Mouse (Mus musculus) skeletal muscle tissue, adult 2 months (tissue): ENCODE data around the gene Plaur.
"Not testable (repeated sequence)": the region's sequence is repeated elsewhere in the genome, so short reads cannot be mapped to it uniquely, and the experiment has no call there.

ENCODE experiments used
- DNase-seq: peaks from one replicate; pipeline ENCODE4 v3.0.0-alpha.2; 2012; ENCODE audit warnings: low read depth, low spot score

Plaur gene

DNA sequence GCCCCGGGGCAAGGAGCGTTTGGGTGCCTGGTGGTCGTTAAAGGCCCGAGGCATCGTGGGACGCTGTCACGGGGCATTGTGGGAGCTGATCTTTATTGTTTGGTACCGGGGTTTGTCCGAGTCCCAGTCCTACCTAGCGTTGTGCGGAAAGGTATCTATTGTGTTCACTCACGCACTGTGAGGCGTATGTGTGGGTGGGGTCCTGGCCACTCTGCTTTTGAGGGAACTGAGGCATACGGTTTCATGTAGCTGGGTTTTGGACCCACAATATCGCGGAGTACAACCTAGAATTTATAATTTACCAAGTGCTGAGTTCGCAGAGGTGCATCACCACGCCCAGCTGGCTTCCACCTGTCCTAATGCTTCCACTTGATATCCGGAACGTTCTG is 45.4 kb downstream of the Plaur start:
- DNase-seq = no peak

DNA sequence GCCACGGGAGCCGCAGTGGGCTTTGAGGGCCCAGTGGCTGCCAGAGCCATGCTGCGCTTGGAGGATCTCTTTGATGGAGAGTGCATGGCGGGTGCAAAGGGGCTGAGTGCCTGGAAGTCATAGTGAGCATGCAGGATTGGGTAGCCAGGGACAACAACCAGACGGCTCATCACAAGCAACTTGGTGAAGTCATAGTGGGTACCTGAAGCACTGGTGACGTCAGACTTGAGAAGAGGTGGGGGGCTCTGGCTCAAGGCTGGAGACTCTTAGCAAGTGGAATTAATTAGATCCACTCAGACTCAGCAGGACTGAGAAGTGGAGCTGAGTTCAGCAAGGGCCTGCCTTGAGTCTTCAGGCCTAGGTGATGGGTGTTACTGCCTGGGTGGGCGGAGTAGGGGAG is 50.1 kb downstream of the Plaur start, which contains the start of gene AC161166.1:
AC161166.1 (minus strand) TSS at position 101 of the 400 bp plus-strand sequence.
- no peak for DNase-seq

DNA sequence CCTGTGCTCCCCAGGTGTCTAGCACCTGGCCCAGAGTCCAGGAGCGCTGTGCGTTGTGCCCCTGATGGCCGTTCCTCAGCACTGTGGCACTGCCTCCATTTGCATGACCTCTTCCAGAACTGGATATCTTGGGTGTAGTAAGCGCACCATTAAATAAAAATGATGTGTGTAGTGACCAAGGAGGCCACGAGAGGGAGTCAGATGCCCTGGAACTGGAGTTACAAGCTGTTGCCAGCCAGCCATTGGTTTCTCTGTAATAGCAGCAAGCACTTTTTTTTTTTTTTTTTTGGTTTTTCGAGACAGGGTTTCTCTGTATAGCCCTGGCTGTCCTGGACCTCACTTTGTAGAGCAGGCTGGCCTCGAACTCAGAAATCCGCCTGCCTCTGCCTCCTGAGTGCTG is 54.0 kb downstream of the Plaur start:
- DNase-seq = not testable (repeated sequence)

DNA sequence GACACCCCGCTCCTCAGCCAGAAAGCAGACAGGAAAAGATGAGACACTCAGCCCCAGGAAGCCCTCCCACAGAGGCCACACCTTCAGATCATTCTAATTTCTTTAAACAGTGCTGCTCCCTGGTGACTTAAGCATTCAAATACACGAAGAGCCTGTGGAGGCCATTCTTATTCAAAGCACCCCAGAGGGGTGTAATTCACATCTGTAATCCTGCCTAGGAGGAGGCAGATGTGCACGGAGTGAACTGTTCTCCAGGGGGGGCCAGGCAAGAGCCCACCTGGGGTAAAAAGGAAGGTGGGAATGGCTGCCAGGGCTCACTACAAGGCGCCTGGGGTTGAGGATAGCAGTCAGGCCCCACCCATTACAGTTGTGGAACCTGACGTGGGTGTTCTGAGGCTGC is 54.8 kb downstream of the Plaur start:
- no peak for DNase-seq

DNA sequence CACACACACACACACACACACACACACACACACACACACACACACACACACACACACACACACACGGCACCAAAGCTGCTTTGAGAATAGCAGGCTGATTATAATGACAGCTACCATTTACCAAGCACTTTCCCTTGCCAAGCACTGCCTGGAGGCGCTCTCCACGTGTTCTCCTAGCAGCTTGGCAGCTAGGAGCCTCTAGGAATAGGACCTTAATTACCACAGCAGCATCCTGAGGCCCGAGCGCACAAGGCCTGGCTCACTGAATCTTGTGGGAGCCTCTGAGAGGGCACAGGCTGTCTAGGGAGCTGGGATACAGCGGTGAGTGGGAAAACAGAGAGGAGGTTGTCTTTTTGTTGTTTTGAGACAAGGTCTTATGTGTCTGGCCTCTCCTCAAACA is 55.4 kb downstream of the Plaur start:
- DNase-seq = no peak

DNA sequence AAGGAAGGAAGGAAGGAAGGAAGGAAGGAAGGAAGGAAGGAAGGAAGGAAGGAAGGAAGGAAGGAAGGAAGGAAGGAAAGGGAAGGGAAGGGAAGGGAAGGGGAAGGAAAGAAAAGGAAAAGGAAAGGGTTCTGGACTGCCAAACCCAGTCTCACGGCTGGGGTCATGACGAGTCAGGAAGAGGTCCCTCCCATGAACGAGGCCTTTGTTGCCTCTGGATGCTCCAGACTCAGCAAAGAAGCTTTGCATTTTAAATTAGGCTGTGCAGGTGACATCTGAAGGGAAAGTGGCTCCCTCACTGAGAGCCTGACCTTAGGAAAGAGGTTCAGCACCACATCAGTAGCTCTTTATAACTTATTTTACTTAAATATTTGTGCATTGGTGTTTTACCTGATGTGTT is 56.8 kb downstream of the Plaur start:
- no peak for DNase-seq

DNA sequence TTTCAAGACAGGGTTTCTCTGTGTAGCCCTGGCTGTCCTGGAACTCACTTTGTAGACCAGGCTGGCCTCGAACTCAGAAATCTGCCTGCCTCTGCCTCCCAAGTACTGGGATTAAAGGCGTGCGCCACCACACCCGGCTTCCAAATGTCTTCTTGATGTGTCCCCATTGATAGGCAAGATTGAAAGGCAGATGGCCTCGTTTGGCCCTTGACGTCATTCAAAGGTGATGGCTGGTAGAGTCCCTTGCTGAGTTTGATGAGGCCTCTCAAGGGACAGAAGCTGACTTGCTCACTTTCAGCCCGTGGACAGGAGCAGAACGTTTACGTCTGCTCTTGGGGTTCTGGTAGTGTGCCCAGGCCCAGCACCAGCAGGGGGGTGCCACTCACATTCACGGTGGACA is 57.8 kb downstream of the Plaur start:
- not testable (repeated sequence) for DNase-seq

DNA sequence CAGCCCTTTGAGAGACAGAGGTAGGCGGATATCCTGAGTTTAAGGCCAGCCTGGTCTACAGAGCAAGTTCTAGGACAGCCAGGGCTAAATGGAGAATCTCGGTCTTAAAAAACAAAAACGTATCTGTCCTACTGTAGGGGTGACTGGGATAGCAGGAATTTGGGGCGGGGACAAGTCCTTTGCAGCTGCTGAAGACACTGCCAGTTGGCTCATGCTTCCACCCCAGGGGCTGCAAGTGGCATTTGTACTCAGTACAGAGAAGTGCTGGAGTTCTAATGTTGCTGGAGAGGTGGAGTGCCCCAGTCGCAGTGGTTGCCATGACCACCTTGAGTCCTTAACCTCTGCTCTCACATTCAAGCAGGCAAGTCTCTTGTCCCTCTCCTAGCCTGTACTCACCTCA is 60.5 kb downstream of the Plaur start:
- DNase-seq = no peak

DNA sequence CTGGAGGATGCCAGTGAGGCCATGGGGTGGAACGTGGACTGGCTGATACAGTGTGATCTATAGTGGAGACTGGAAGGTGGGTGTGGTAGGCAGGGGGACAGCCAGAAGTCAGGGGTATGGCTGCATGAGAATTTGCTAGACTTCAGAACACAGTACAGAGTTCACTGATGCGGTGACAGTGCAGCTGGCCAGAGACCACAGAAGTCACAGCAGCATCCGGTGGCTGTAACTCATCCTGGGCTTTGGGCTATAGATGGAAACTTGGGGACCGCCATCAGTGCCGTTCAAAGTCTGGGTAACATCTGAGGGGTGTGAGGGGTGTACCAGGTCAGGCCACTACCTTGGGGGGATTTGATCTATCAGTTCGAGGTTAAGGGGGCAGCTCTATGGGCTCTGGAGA is 61.4 kb downstream of the Plaur start:
- DNase-seq = no peak

DNA sequence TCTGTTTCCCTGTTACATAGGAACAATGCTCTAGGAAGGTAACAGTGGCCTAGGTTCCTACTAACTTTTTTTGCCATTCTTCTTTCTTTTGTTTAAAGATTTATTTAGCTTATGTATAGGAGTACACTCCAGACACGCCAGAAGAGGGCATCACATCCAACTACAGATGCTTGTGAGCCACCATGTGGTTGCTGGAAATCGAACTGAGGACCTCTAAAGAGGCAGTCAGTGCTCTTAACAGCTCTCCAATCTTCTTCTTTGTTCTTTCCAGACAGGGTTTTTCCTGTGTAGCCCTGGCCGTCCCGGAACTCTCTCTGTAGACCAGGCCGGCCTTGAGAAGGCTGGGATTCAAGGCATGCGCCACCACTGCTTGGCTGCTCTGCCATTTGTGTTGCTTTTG is 62.7 kb downstream of the Plaur start:
- DNase-seq = no peak
